Mouse (Mus musculus) hindbrain, embryonic 11.5 days (tissue): Measurements from ENCODE around the gene Gas6. TPM values are rescaled to one million over a fixed set of nuclear protein-coding genes. Genes with fewer than 3 reads are reported as not detected.

Experiments
- ATAC-seq: fragments of 200-750 bp; cut with Nextera tagmentation; 2 replicates; pipeline ENCODE4 v1.8.0; 2017; ENCODE audit warnings: mild to moderate bottlenecking, moderate TSS enrichment, moderate library complexity; ENCODE audit not compliant: low FRiP score
- DNase-seq: peaks from one replicate; pipeline ENCODE4 v3.0.0-alpha.2; 2015; ENCODE audit warnings: low spot score
- H3K27ac ChIP-seq: fragments of 300-500 bp; sonication (generic); 2 replicates; pipeline ENCODE4 v1.5.1; 2014; ENCODE audit warnings: mild to moderate bottlenecking, low read depth, low read length
- H3K27me3 ChIP-seq: fragments of 300-500 bp; sonication (generic); 2 replicates; pipeline ENCODE4 v1.6.1; 2014; ENCODE audit warnings: mild to moderate bottlenecking, low read length, moderate library complexity, mixed read lengths; ENCODE audit not compliant: control insufficient read depth, insufficient read depth
- H3K36me3 ChIP-seq: fragments of 300-500 bp; sonication (generic); 2 replicates; pipeline ENCODE4 v1.6.1; 2014; ENCODE audit warnings: mild to moderate bottlenecking, low read length, moderate library complexity, mixed read lengths; ENCODE audit not compliant: control insufficient read depth, insufficient read depth
- H3K4me1 ChIP-seq: fragments of 300-500 bp; sonication (generic); replicated peaks from 2 replicates; pipeline ENCODE4 v1.6.1; 2014; ENCODE audit warnings: low read length, mixed read lengths; ENCODE audit not compliant: control insufficient read depth, insufficient read depth
- H3K4me2 ChIP-seq: fragments of 300-500 bp; sonication (generic); replicated peaks from 2 replicates; pipeline ENCODE4 v1.6.1; 2014; ENCODE audit warnings: mild to moderate bottlenecking, low read depth, low read length
- H3K4me3 ChIP-seq: fragments of 300-500 bp; sonication (generic); 2 replicates; pipeline ENCODE4 v1.5.1; 2014; ENCODE audit warnings: low read depth, low read length
- H3K9ac ChIP-seq: fragments of 300-500 bp; sonication (generic); 2 replicates; pipeline ENCODE4 v1.6.1; 2014; ENCODE audit warnings: low read depth, low read length
- H3K9me3 ChIP-seq: fragments of 300-500 bp; sonication (generic); 2 replicates; pipeline ENCODE4 v1.6.1; 2016; ENCODE audit warnings: low read length; ENCODE audit not compliant: control insufficient read depth
- WGBS: fragments of 180-500 bp; shearing (Covaris S2); extraction: QIAGEN DNeasy Blood & Tissue Kit; methylation state at CpG from one replicate; pipeline ENCODE4 v1.1.7; 2014; 5-methylcytosine and 5-hydroxymethylcytosine counted together
- polyA plus RNA-seq: library from polyadenylated mRNA; unstranded; fragments of >200 nt; fragmentation: Nextera tagmentation; extraction: Ambion mirVana; gene quantifications from 2 replicates; pipeline ENCODE4 v1.2.1, GENCODE M21; 2014

Gene Gas6
- polyA plus RNA-seq, 1 experiment from 2014 or later = 5.9 TPM

DNA sequence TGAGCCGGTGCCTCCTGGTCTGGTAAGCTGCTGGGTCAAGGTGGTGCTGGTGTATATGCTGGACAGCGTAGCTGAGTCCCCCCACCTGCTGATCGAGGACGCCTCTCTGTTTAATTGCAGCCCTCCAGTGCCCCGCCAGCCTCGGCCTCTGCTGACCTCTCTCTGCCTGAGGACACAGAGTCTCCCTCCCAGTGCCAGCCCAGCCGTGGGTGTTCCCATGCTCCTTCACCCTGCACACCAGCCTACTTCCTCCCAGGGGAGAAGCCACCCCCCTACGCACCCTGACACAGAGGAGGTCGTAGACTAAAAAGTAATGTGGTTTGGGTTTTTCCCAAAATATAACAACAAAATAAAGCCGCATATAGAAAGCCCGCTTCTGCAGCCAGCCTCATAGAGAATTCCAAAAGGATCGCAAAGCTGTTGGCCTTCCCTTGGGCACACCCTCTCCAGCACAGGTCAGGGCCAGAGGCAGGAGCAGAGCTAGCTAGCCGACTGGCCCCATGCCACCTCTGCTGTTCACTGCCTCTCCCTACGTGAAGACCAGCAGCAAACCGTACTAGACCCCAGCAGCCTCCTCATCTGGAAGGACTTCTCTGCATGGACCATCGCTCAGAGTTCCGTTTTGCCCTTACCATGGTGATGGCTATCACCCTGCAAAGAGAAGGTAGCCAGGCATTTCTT is 33.1 kb downstream of the Gas6 start:
- no peak overlapping the region for H3K27ac ChIP-seq
- H3K27me3 ChIP-seq = no peaks in the 10 kb centered on the region
- H3K9ac ChIP-seq = no peak overlapping the region
- H3K4me3 ChIP-seq = no peak overlapping the region
- WGBS = 83% methylated on average over 17 of the region's 17 CpGs
- no peaks in the 10 kb centered on the region for H3K36me3 ChIP-seq
- DNase-seq = no peak
- H3K9me3 ChIP-seq = no peaks in the 10 kb centered on the region
- ATAC-seq = no peak
- H3K4me1 ChIP-seq = no peaks in the 10 kb centered on the region
- H3K4me2 ChIP-seq = no peak overlapping the region

DNA sequence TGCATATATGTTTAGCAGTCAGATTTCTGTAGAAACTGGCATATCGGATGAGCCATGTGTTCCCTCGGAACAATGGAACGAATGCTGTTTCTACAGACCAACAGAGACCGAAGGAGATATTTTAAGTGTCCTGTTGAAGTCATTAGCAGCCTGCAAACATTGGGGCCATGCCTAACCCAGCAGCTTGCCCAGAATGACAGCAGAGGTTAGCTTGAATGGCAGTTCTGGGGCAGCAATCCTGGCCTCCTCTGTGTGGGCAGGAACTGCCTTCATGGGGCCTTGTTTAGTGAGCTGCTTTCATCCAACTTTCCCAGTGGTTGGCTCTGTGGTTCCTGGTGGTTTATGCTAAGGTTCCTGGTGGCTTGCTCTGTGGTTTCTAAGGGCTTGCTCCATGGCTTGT is 34.9 kb downstream of the Gas6 start:
- Histone ChIP-seq H3K27me3 (no peaks in the 10 kb centered on the region), H3K9me3 (no peaks in the 10 kb centered on the region), H3K9ac (no peak overlapping the region), H3K27ac (no peak overlapping the region), H3K4me2 (no peak overlapping the region), H3K4me1 (no peaks in the 10 kb centered on the region), H3K36me3 (no peaks in the 10 kb centered on the region), H3K4me3 (no peak overlapping the region)
- WGBS = 94% methylated on average over 4 of the region's 4 CpGs
- DNase-seq (no peak), ATAC-seq (no peak)

DNA sequence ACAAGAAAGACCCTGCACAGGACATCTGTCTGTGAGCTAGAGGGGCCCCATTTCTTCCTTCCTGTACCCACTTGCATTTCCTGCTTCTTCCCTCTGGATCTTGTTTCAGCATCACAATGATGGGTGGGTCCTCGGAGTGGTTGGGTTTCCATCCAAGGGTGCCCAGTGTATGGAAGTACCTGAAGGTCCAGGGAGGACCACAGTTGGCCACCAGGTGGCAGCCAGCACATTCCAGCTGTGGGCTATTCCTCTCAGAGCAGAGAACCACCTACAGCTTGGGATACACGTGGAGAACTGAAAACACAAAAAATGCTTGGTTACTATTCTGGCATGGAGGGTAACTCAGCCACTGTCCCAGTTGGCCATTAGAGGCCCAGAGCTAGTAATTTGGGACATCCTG is 39.0 kb downstream of the Gas6 start:
- Histone ChIP-seq H3K36me3 (no peaks in the 10 kb centered on the region), H3K4me3 (no peak overlapping the region), H3K27me3 (no peaks in the 10 kb centered on the region), H3K27ac (no peak overlapping the region), H3K9ac (no peak overlapping the region), H3K4me1 (no peaks in the 10 kb centered on the region), H3K9me3 (no peaks in the 10 kb centered on the region), H3K4me2 (no peak overlapping the region)
- DNase-seq = peak; percentile 59
- 35% methylated on average over 2 of the region's 2 CpGs for WGBS
- no peak; the same call in 1 of the 2 replicates for ATAC-seq

DNA sequence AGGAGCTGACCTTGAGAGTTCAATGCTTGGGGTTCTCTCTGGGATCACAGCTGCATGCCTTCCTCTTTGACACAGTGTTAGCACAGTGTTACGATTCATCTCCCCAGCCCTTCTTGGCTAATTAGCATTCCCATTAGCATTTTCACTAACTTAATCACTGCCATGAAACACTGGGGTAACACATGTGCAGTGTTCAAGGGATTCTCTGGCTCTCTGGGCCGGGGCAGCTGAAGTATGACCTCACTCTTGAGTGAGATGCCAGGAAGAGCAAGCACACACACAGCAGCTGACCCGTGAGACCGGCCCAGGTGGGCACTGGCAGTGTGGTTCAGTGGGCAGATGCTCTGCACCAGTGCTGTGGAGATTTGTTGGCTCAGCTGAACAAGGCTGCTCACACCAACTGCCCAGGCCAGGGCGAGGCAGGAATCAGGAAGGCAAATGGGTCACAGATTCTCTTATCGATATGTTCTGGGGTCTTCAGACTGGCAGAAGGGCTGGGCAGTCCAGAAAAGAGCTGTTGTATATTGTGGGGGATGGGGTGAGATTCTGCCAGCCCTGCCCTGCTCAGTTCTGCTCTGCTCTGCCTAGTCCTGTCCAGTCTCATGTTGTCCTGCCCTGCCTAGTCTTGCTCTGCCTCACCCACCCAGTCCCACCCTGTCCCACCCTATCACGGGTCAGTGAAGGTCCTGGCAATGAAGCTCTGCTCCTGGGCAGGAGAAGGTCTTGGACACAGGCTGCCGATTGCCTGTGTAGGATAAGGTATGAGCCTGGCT is 39.8 kb downstream of the Gas6 start:
- ATAC-seq = peak; percentile 87
- Histone ChIP-seq H3K9me3 (no peaks in the 10 kb centered on the region), H3K36me3 (no peaks in the 10 kb centered on the region), H3K4me3 (no peak overlapping the region), H3K27me3 (no peaks in the 10 kb centered on the region), H3K4me2 (no peak overlapping the region), H3K27ac (no peak overlapping the region), H3K9ac (no peak overlapping the region), H3K4me1 (no peaks in the 10 kb centered on the region)
- DNase-seq = peak; percentile 53
- WGBS = 68% methylated on average over 8 of the region's 8 CpGs

DNA sequence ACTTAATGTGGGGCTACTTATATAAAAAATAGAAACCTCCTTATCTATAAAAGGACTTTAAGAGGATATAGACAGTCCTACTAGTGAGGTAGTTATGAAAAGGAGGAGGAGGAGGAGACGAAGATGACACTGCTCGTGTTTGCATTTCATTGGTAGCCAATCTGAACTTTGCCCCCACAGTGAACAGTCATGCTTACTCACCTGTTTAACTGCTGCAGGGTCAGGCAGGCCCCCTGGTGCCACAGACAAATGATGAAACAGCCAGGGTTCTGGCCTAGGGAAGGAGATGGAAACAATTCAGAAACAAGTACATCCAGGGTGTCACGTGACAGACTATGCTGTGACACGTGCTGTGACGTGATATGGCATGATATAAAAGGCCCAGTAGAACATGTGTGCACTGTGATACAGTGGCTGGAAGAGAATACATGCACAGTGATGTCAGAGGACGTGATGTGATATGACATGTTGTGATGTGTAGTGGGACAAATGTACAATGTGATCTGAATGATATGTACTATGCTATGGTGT is 42.5 kb downstream of the Gas6 start:
- H3K4me2 ChIP-seq = no peak overlapping the region
- H3K27ac ChIP-seq = no peak overlapping the region
- H3K36me3 ChIP-seq = no peaks in the 10 kb centered on the region
- no peaks in the 10 kb centered on the region for H3K27me3 ChIP-seq
- no peaks in the 10 kb centered on the region for H3K4me1 ChIP-seq
- no peak for DNase-seq
- H3K9ac ChIP-seq = no peak overlapping the region
- no peak overlapping the region for H3K4me3 ChIP-seq
- WGBS = 77% methylated on average over 6 of the region's 6 CpGs
- no peaks in the 10 kb centered on the region for H3K9me3 ChIP-seq
- no peak for ATAC-seq

DNA sequence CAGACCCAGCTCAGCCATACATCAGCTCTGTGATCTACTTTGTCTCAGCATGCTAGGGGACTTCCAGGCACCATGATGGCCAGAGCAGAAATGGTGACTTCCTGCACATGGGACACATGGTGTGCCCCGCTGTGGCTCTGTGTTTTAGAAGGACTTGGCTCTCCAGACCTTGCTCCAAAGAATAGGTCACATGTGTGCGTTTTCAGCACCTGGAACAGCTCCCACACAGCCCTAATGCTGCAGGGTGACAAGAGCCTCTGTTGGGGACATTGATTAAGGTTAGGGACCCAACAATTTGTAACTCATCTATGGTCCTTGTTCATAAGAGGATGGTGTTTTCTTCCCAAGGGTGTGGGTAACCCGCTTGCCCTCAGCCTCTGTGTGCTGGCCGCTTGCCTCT is 46.1 kb downstream of the Gas6 start:
- WGBS = 54% methylated on average over 4 of the region's 4 CpGs
- no peak overlapping the region for H3K27ac ChIP-seq
- DNase-seq (peak; percentile 34), ATAC-seq (no peak)
- H3K4me3 ChIP-seq = no peak overlapping the region
- H3K36me3 ChIP-seq = no peaks in the 10 kb centered on the region
- no peaks in the 10 kb centered on the region for H3K4me1 ChIP-seq
- H3K9ac ChIP-seq = no peak overlapping the region
- no peaks in the 10 kb centered on the region for H3K27me3 ChIP-seq
- no peaks in the 10 kb centered on the region for H3K9me3 ChIP-seq
- no peak overlapping the region for H3K4me2 ChIP-seq

DNA sequence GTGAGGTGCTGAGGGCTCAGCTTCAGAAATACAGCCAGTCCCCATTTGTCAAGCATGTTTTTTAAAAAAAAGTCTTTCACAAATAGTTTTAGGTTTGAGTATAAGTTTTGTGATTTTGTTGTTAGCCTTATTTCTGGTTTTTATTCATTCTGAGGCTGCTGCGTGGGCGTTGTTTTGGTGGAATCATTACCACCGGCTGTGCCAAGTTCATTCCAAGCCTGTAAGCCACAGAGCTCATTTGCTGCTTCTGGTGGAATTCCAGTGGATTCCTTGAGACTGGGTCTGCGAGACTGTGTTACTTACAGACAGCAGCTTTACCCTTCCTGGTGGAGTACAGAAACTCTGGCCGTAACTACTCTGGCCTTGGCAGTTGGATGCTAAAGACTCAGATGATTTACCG is 47.8 kb downstream of the Gas6 start:
- H3K4me1 ChIP-seq = no peaks in the 10 kb centered on the region
- no peak overlapping the region for H3K4me3 ChIP-seq
- no peak for ATAC-seq
- H3K4me2 ChIP-seq = no peak overlapping the region
- 92% methylated on average over 6 of the region's 6 CpGs for WGBS
- H3K27ac ChIP-seq = no peak overlapping the region
- no peaks in the 10 kb centered on the region for H3K27me3 ChIP-seq
- H3K9ac ChIP-seq = no peak overlapping the region
- no peaks in the 10 kb centered on the region for H3K9me3 ChIP-seq
- H3K36me3 ChIP-seq = no peaks in the 10 kb centered on the region
- no peak for DNase-seq

DNA sequence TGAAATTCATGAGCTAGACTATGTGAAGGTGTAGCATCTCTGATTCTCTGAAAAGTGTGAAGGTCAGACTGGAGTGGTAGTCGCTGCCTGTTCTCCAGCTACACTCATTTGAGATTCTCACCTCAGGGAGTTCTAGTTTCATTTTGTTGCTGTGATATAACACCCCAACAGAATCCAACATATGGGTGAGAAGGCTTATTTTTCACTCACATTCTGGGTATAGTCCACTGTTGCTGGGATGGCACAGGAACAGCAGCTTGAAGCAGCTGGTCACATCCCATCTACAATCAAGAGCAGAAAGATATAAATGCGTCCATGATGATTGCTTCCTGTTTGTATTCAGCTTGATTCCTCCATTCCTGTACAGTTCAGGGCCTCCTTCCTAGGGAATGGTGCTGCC is 52.1 kb downstream of the Gas6 start:
- ATAC-seq (no peak), DNase-seq (no peak)
- no peak overlapping the region for H3K4me3 ChIP-seq
- no peak overlapping the region for H3K9ac ChIP-seq
- 93% methylated on average over 2 of the region's 2 CpGs for WGBS
- H3K4me1 ChIP-seq = no peaks in the 10 kb centered on the region
- H3K27ac ChIP-seq = no peak overlapping the region
- H3K9me3 ChIP-seq = no peaks in the 10 kb centered on the region
- no peaks in the 10 kb centered on the region for H3K36me3 ChIP-seq
- H3K27me3 ChIP-seq = no peaks in the 10 kb centered on the region
- H3K4me2 ChIP-seq = no peak overlapping the region

DNA sequence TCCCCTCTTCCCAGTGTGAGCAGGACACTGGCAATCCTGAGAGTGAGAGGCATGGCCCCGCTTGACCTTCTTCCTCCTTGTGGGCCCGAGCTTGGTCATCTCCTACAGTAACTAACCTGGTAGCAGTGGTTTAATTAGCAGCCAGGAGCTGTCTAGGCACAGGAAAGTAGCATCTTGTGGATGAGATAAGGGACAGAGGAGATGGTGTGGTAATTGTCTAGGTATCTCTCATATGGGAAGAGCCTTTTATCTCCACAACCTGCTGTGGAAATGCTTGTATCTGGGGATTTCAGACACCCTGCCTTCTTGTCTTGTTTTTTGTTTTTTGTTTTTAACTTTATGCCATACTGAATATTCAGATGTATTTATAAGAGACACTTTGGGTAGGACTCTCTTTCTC is 56.8 kb downstream of the Gas6 start:
- H3K9ac ChIP-seq = no peak overlapping the region
- no peak overlapping the region for H3K4me2 ChIP-seq
- H3K9me3 ChIP-seq = no peaks in the 10 kb centered on the region
- 80% methylated on average over 2 of the region's 2 CpGs for WGBS
- no peak for ATAC-seq
- H3K27ac ChIP-seq = no peak overlapping the region
- no peak overlapping the region for H3K4me3 ChIP-seq
- no peaks in the 10 kb centered on the region for H3K36me3 ChIP-seq
- no peak for DNase-seq
- H3K4me1 ChIP-seq = no peaks in the 10 kb centered on the region
- peaks cover 13% of the 10 kb centered on the region for H3K27me3 ChIP-seq
